Mouse (Mus musculus) ES-Bruce4 (cell line): Measurements from ENCODE around the gene Cacna1g. TPM values are rescaled to one million over a fixed set of nuclear protein-coding genes. Genes with fewer than 3 reads are reported as not detected.

Source experiments
- H3K27ac ChIP-seq: 2 replicates; pipeline ENCODE4 v1.5.1; 2012; ENCODE audit warnings: low read length, inconsistent platforms; ENCODE audit not compliant: insufficient read depth
- H3K27me3 ChIP-seq: 2 replicates; pipeline ENCODE4 v1.6.1; 2012; ENCODE audit warnings: mild to moderate bottlenecking, low read length, inconsistent platforms; ENCODE audit not compliant: control insufficient read depth, poor library complexity, insufficient read depth, severe bottlenecking
- H3K36me3 ChIP-seq: 2 replicates; pipeline ENCODE4 v1.6.1; 2012; ENCODE audit warnings: inconsistent platforms, mild to moderate bottlenecking, low read length, moderate library complexity; ENCODE audit not compliant: control insufficient read depth, poor library complexity, insufficient read depth, severe bottlenecking
- H3K4me1 ChIP-seq: one replicate; pipeline ENCODE4 v1.8.1; 2011; ENCODE audit warnings: low read length; ENCODE audit not compliant: control insufficient read depth, insufficient read depth
- H3K4me3 ChIP-seq: 2 replicates; pipeline ENCODE4 v1.5.1; 2011; ENCODE audit warnings: low read depth, mild to moderate bottlenecking, low read length
- H3K9ac ChIP-seq: 2 replicates; pipeline ENCODE4 v1.6.1; 2012; ENCODE audit warnings: low read depth, mild to moderate bottlenecking, inconsistent platforms; ENCODE audit not compliant: poor library complexity, severe bottlenecking
- H3K9me3 ChIP-seq: replicated peaks from 2 replicates; pipeline ENCODE4 v1.6.1; 2012; ENCODE audit warnings: mild to moderate bottlenecking, low read length, inconsistent platforms; ENCODE audit not compliant: control insufficient read depth, poor library complexity, insufficient read depth, severe bottlenecking
- CTCF ChIP-seq: IDR thresholded peaks from one replicate; pipeline ENCODE4 v1.8.1; 2011; ENCODE audit warnings: low read depth, low read length
- EP300 ChIP-seq: IDR thresholded peaks from 2 replicates; pipeline ENCODE4 v1.6.1; 2011; ENCODE audit warnings: low read depth, low read length; ENCODE audit not compliant: insufficient read depth
- POLR2A ChIP-seq: IDR thresholded peaks from one replicate; pipeline ENCODE4 v1.8.1; 2011; ENCODE audit warnings: low read length; ENCODE audit not compliant: insufficient read depth
- polyA plus RNA-seq: library from polyadenylated mRNA; stranded (reverse); fragments of >200 nt; gene quantifications from 2 replicates; pipeline ENCODE4 v1.2.4, GENCODE M21; 2011; ENCODE audit warnings: low read depth; ENCODE audit not compliant: missing spikeins, insufficient read depth, insufficient read length

Cacna1g gene
- polyA plus RNA-seq, 1 experiment: 2.9 TPM

DNA sequence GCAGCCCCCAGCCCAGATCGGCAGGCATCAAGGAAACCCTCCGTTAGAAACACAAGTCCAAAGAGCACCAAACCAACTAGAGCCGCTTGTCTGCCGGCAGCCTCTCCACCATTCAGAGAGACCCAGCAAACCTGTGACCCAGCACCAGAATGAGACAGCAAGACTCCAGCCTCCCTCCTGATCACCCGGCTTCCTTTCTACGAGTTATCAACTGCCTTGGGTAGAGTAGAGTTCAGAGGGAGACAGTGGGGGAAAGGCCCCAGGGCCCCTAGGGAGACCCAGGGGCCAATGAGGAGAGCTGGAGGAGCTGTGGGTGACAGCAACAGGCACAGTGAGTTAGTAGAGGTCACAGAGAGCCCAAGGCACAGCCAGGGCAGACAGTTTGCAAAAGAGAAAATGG is 53.0 kb downstream of the Cacna1g start:
- Histone ChIP-seq H3K27me3 (no peaks in the 10 kb centered on the region), H3K4me1 (no peaks in the 10 kb centered on the region), H3K27ac (no peak overlapping the region), H3K9ac (no peak overlapping the region), H3K4me3 (no peak overlapping the region), H3K36me3 (no peaks in the 10 kb centered on the region), H3K9me3 (no peaks in the 10 kb centered on the region)
- no peak for TF ChIP-seq POLR2A
- no peak for TF ChIP-seq CTCF
- no peak for TF ChIP-seq EP300

DNA sequence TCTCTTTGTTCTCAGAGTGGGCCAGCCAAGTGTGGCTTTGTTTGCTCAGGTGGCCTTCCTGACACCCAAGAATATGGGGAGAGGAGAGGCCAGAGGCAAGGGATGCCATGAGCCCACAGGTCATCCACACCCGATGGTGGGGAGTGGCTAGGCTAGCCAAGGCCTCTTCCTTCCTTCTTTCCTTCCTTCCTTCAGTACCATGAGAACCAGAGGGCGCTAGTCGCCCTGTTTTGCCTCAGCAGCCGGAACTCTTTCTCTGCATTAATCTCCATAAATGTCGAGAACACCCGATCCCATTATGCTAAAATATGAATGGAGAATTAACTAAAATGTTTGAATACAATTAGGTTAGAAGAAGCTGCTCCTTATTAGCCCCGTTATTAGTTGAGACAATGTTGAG is 53.7 kb downstream of the Cacna1g start:
- Histone ChIP-seq H3K4me3 (no peak overlapping the region), H3K27ac (no peak overlapping the region), H3K4me1 (no peaks in the 10 kb centered on the region), H3K9ac (no peak overlapping the region), H3K36me3 (no peaks in the 10 kb centered on the region), H3K9me3 (no peaks in the 10 kb centered on the region), H3K27me3 (no peaks in the 10 kb centered on the region)
- no peak for TF ChIP-seq CTCF
- TF ChIP-seq POLR2A: no peak
- no peak for TF ChIP-seq EP300

DNA sequence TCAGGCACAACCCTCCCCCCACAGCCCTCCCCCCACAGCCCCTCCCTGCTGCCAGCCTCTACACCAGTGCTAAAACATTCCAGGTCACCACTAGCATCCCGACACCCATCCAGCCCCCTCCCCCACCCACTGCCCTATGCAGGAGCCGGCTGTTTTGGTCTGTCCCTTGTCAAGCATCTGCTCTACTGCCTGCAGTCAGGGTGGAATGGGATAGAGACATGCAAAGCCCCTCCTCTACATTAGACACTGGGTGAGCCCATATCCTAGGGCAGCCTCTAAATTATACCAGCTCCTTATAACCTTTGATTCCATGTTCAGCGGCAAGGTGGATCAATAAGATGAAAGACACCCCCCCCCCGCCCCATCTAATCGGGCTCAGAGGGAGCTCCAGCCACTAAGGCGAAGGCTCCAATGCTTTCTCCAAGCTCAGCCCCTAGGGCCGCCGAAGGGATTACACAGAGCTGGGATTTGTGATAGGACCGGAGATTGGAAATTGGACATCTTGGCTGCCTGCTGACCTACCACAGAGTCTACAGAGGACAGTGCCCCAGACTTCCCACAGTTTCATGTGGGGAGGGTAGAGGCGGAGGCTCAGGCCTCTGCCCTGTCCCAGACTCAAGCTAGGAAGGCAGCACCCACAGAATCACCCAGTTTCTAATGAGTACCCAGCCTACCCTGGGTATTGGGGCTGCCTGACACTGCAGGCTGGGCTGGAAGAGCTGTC is 54.8 kb downstream of the Cacna1g start:
- H3K4me3 ChIP-seq: no peak overlapping the region
- H3K36me3 ChIP-seq: no peaks in the 10 kb centered on the region
- no peak for TF ChIP-seq CTCF
- TF ChIP-seq EP300: no peak
- TF ChIP-seq POLR2A: no peak
- no peaks in the 10 kb centered on the region for H3K4me1 ChIP-seq
- no peak overlapping the region for H3K9ac ChIP-seq
- no peaks in the 10 kb centered on the region for H3K27me3 ChIP-seq
- H3K27ac ChIP-seq: no peak overlapping the region
- H3K9me3 ChIP-seq: no peaks in the 10 kb centered on the region

DNA sequence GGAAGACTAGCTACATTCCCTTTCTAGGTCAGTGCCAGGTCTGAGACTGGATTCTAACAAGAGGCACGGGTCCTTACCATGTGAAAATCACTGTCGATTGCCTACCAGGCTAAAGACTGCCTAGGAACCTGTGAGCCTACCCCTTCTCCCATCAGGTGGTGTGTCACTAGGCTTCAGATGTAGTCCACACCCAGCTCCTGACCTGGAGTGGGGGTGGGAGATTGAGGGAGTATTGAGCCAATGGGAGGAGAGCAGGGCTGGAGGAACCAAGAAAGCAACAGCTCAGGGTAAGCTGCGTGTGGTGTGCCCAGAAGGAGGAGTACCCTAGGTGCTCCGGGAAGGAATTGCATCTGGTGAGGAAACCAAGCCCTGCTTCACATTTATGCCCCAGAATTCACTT is 60.0 kb downstream of the Cacna1g start:
- Histone ChIP-seq H3K36me3 (no peaks in the 10 kb centered on the region), H3K27me3 (no peaks in the 10 kb centered on the region), H3K27ac (no peak overlapping the region), H3K4me3 (no peak overlapping the region), H3K9ac (no peak overlapping the region), H3K9me3 (no peaks in the 10 kb centered on the region), H3K4me1 (no peaks in the 10 kb centered on the region)
- no peak for TF ChIP-seq POLR2A
- TF ChIP-seq EP300: no peak
- TF ChIP-seq CTCF: no peak

DNA sequence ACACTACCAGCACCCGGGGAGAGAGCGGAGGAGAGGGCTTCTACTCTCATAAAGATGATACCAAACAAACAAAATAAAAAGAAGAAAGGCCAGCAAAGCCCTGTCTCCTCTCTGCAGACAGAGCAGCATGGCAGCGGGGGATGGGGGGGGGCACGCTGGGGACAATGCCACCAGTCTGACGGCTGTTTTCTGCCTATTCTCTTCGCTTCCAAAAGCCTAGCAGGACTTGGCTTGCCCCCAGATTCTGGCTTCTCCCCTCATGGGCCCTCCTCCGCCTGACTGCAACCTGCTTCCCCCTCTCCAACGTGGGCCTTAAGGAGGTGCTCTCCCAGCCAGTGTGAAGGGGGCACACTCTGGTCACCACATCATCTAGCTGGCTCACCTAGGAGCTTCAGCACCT is 60.5 kb downstream of the Cacna1g start:
- Histone ChIP-seq H3K4me1 (no peaks in the 10 kb centered on the region), H3K4me3 (no peak overlapping the region), H3K27ac (no peak overlapping the region), H3K36me3 (no peaks in the 10 kb centered on the region), H3K9me3 (no peaks in the 10 kb centered on the region), H3K27me3 (no peaks in the 10 kb centered on the region), H3K9ac (no peak overlapping the region)
- TF ChIP-seq EP300 (no peak), CTCF (no peak), POLR2A (no peak)

DNA sequence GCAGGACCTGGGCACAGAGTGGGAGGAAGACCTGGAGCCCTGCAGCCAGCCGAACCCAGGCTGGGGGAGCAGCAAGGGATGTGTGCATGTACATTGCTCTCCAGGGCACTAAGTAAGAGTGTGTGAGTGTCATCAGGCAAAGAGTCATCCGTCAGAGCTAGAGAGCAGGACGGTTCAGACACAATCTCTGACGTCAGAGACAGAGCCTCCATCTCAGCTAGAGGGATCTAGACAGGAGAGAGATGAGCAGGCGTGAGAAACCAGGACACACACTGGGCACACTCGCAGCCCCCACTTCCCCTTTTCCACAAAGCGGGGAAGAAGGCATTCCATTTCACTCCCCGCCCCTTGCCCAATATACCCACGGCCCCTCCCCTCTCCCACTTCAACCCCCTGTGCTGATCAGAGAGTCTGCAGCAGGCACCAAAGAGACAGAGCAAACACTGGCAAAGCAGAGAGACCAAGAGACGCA is 61.0 kb downstream of the Cacna1g start:
- no peak for TF ChIP-seq EP300
- TF ChIP-seq CTCF: no peak
- no peak for TF ChIP-seq POLR2A
- H3K36me3 ChIP-seq: no peaks in the 10 kb centered on the region
- no peak overlapping the region for H3K4me3 ChIP-seq
- H3K9me3 ChIP-seq: no peaks in the 10 kb centered on the region
- H3K27me3 ChIP-seq: no peaks in the 10 kb centered on the region
- H3K4me1 ChIP-seq: no peaks in the 10 kb centered on the region
- no peak overlapping the region for H3K27ac ChIP-seq
- H3K9ac ChIP-seq: no peak overlapping the region
